Mouse (Mus musculus) thymus, adult 2 months (tissue): ENCODE data around the gene Igf1r. TPM values are rescaled to one million over a fixed set of nuclear protein-coding genes. Genes with fewer than 3 reads are reported as not detected.

Experiments used
- DNase-seq: peaks from one replicate; pipeline ENCODE4 v3.0.0; 2021
- H3K27ac ChIP-seq: fragments of 200-500 bp; 2 replicates; pipeline ENCODE4 v1.5.1; 2012; ENCODE audit warnings: low read length, control low read depth; ENCODE audit not compliant: control insufficient read depth, insufficient read depth
- H3K27me3 ChIP-seq: fragments of 200-500 bp; 2 replicates; pipeline ENCODE4 v1.6.1; 2012; ENCODE audit warnings: mild to moderate bottlenecking, low read length, moderate library complexity, mixed read lengths; ENCODE audit not compliant: control insufficient read depth, insufficient read depth
- H3K36me3 ChIP-seq: fragments of 200-500 bp; 2 replicates; pipeline ENCODE4 v1.6.1; 2012; ENCODE audit warnings: mild to moderate bottlenecking, low read length, moderate library complexity; ENCODE audit not compliant: control insufficient read depth, insufficient read depth
- H3K4me1 ChIP-seq: fragments of 200-500 bp; replicated peaks from 2 replicates; pipeline ENCODE4 v1.6.1; 2012; ENCODE audit warnings: low read length; ENCODE audit not compliant: control insufficient read depth, insufficient read depth
- H3K4me3 ChIP-seq: fragments of 200-500 bp; 2 replicates; pipeline ENCODE4 v1.5.1; 2012; ENCODE audit warnings: mild to moderate bottlenecking, low read length, control low read depth, moderate library complexity; ENCODE audit not compliant: control insufficient read depth, insufficient read depth
- CTCF ChIP-seq: fragments of 200-500 bp; IDR thresholded peaks from 2 replicates; pipeline ENCODE4 v1.5.1; 2012; ENCODE audit warnings: mild to moderate bottlenecking, control low read depth, low read length, moderate library complexity, borderline replicate concordance; ENCODE audit not compliant: control insufficient read depth, poor library complexity, insufficient read depth; ENCODE audit errors: extremely low read depth
- POLR2A ChIP-seq: fragments of 200-500 bp; IDR thresholded peaks from 2 replicates; pipeline ENCODE4 v1.6.1; 2012; ENCODE audit warnings: mild to moderate bottlenecking, low read length, control low read depth, moderate library complexity; ENCODE audit not compliant: control insufficient read depth, poor library complexity, insufficient read depth; ENCODE audit errors: extremely low read depth
- WGBS: fragments of 180-500 bp; shearing (Covaris S2); methylation state at CpG from one replicate; pipeline ENCODE4 v1.1.7; 2018; 5-methylcytosine and 5-hydroxymethylcytosine counted together
- polyA plus RNA-seq: library from polyadenylated mRNA; depleted of rRNA; stranded (reverse); fragments of >200 nt; gene quantifications from 2 replicates; pipeline ENCODE4 v1.2.3, GENCODE M21; 2012

Gene Igf1r
- polyA plus RNA-seq, 1 experiment: 9.2 TPM

DNA sequence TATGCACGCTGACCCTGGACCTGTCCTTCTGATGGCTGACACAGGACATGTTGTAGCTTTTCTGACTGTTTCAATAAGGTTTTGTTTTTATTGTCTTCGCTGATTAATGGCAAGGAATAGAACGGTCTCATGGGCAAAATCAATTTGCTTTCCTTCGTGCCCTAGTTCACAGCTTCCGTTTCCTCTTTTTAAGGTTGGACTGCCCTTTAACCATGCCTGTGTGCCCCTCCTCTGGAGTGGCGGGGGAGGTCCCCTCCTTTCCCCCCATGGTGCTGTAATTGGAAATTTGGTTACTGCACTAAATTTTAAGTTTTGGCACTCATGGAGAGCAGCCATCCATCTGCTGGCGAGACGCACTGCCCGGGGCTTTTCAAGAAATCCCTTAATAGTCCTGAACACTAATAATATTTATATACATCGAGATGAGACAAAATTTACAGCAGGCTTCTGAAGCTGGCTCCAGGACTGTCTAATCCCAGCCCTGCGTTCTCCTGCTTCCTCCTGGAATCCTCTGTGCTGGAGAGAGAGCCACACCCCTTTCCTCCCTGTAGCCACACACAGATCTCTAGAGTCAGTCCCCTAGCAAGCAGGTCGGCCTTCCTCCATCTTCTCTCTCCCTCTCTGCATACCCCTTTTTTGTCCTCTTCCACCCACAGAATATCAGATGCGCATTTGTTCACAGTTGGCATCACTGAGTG is 207.6 kb downstream of the Igf1r start:
- Histone ChIP-seq H3K4me3 (no peak overlapping the region), H3K27ac (no peak overlapping the region), H3K4me1 (peaks cover 14% of the 10 kb centered on the region), H3K27me3 (no peaks in the 10 kb centered on the region), H3K36me3 (no peaks in the 10 kb centered on the region)
- WGBS: 66% methylated on average over 13 of the region's 13 CpGs
- DNase-seq: no peak
- no peak for TF ChIP-seq POLR2A
- TF ChIP-seq CTCF: no peak

DNA sequence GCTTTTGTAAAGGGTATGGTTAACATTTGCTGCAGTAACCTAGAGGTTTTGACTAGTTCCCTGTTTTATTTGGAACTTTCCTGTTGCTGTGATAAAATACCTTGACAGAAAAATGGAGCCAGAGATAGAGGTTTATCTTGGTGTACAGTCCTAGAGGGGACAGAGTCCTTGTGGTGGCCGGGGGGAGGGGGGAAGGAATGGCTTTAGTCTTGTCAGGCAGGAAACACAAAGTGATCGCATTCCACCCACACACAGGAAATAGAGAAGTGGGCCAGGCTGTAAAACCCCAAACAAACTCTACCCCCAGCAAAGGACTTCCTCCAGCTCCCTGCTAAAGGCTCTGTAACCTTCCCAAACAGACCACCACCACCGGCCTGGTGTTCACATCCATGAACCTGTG is 211.4 kb downstream of the Igf1r start:
- peaks cover 14% of the 10 kb centered on the region for H3K4me1 ChIP-seq
- DNase-seq: peak; percentile 38
- H3K36me3 ChIP-seq: no peaks in the 10 kb centered on the region
- 7% methylated on average over 3 of the region's 3 CpGs for WGBS
- no peaks in the 10 kb centered on the region for H3K27me3 ChIP-seq
- no peak overlapping the region for H3K4me3 ChIP-seq
- peak overlapping the region; percentile 59; the same call in 1 of the 2 replicates for H3K27ac ChIP-seq
- TF ChIP-seq CTCF (no peak), POLR2A (no peak)

DNA sequence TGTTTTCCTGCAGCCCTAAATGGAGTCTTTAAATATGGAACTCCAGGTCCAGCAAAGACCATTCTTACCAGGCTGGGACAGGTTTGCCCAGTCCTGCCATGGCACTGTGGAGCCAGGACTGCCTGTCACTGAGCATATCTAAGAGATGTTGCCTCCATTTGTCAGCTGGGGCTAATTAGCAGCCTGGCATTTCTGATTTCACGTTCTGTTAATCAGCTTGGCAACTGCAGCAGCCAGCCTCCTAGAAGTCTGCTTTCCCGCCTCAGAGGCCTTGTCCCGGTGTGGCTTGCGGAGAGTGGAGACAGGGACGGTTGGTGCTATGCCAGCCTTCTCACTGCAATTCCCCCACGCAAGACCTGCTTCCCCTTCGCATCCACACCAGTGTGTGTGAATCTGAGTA is 220.1 kb downstream of the Igf1r start:
- Histone ChIP-seq H3K36me3 (no peaks in the 10 kb centered on the region), H3K4me3 (no peak overlapping the region), H3K4me1 (peaks cover 13% of the 10 kb centered on the region), H3K27ac (no peak overlapping the region), H3K27me3 (no peaks in the 10 kb centered on the region)
- 99% methylated on average over 7 of the region's 7 CpGs for WGBS
- TF ChIP-seq POLR2A (no peak), CTCF (no peak)
- DNase-seq: no peak

DNA sequence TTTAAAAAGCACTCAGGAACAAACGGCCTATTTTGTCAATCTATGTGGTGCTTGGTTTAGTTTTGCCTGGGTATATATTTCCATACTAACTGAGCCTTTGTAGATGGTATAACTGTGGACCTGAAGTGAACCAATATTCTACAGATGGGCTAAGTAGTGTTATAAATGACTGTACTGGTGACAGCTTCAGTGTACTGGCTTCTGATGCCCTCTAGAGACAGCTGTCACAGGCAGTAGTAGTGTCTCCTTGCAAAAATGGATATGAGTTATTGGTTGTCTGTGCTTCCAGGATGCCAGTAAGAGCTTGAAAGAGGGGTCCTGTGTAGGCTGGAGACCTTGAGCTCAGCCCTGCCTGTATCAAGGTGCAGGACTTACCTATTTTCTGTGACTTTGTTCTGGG is 227.0 kb downstream of the Igf1r start:
- WGBS: 90% methylated on average over 1 of the region's 1 CpGs
- Histone ChIP-seq H3K27ac (no peak overlapping the region), H3K36me3 (no peaks in the 10 kb centered on the region), H3K4me3 (no peak overlapping the region), H3K27me3 (no peaks in the 10 kb centered on the region), H3K4me1 (no peaks in the 10 kb centered on the region)
- TF ChIP-seq CTCF (no peak), POLR2A (no peak)
- DNase-seq: no peak

DNA sequence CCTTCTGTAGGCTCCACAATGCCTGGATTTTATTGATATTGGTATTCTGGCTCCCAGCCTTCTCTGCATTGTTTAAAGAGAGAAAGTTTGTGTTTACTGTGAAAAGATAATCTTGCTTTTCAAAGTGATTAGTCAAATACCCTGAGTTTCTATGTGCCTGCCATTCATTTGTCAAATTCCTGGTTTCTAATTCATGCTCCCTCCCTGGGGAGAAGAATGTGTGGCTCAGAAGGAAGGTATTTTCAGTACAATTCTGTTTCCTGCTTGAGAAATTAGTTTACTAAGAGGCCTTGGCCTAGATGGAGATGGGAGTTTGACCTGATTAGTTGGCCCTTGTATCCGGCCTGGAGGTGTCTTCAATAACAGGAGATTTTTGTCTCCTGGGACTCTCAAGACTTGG is 228.5 kb downstream of the Igf1r start:
- Histone ChIP-seq H3K4me1 (no peaks in the 10 kb centered on the region), H3K36me3 (no peaks in the 10 kb centered on the region), H3K27ac (no peak overlapping the region), H3K27me3 (no peaks in the 10 kb centered on the region), H3K4me3 (no peak overlapping the region)
- TF ChIP-seq POLR2A: no peak
- no peak for TF ChIP-seq CTCF
- no peak for DNase-seq
- WGBS: 96% methylated on average over 1 of the region's 1 CpGs

DNA sequence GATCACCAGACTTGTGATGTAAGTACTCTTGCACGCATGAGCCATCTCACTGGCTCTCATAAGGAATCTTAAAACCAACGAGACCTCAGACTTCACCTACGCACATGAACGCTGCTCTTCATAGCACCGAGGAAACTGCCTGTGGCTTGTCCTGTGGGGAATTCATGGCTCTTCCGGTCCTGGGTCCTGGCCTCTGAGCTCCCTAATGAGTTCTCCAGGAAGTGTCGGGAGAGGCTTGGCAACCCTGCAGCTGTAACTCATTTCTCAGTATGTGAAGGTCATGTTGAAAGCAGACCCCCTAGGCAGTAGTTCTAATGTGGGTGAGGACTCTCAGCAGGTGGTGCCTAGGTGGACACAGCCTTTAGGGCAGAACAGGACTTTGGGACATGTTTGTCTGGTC is 229.4 kb downstream of the Igf1r start:
- no peak for TF ChIP-seq CTCF
- TF ChIP-seq POLR2A: no peak
- H3K4me3 ChIP-seq: no peak overlapping the region
- no peaks in the 10 kb centered on the region for H3K4me1 ChIP-seq
- DNase-seq: no peak
- H3K36me3 ChIP-seq: no peaks in the 10 kb centered on the region
- WGBS: 95% methylated on average over 7 of the region's 7 CpGs
- no peak overlapping the region for H3K27ac ChIP-seq
- no peaks in the 10 kb centered on the region for H3K27me3 ChIP-seq

DNA sequence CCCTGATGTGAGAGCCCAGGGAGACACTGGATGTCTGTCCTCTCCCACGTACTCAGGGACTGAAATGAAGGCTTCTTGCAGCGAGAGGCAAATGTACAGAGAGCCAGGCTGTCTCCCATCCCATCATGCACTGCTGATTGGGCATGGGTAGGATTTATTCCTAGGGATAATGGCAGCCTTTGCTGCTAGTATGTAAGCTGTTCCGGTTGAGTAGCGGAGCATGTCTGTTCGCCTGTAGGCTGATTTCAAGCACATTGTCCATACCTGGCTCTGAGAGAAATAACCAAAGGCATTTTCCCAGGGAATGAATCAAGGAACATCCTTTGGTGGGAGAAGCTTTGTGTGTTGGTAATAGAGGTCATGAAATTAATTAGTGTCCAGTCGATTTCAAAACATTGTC is 230.1 kb downstream of the Igf1r start:
- 95% methylated on average over 6 of the region's 6 CpGs for WGBS
- Histone ChIP-seq H3K36me3 (no peaks in the 10 kb centered on the region), H3K27me3 (no peaks in the 10 kb centered on the region), H3K4me3 (no peak overlapping the region), H3K27ac (no peak overlapping the region), H3K4me1 (no peaks in the 10 kb centered on the region)
- TF ChIP-seq CTCF (no peak), POLR2A (no peak)
- no peak for DNase-seq
